ENCODE assay signal across 12 mouse cellular contexts in the genomic region with DNA sequence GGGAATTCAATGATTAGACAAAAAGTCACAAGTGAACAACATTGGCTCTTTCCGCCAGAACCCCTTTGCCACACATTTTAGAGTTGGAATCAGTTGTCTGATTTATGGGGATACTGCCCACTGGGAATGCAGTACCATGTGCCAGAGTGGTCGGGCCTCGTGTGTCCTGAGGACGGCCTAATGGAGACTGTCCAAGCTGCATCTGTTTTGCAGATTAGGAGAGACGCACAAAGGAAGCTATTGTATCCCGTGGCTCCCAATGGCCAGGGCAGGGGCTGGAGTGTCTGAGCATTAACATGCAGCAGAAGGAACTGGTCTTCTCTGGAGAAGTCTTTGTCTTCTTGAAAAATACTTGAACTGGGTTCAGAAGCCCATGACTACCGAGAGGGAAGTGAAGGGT.
A peak's percentile ranks its signal among the peaks of the same experiment; 100 is the strongest.
DNase-seq lines count a peak whose midpoint lies in the region; ATAC-seq and TF ChIP-seq lines count a peak whose summit lies in the region.
"Had no signal": no experiment of that assay in that cellular context is flagged by ENCODE, and none has a peak within 500 bp of the region (broad histone marks: within the 10 kb centered on the region; RNA-seq: fewer than 3 reads in every experiment).

No protein-coding gene starts in this region.

- TF ChIP-seq POLR2A in heart, adult 2 months (IDR thresholded peaks at IDR 0.05; ENCODE audit: insufficient read depth, low read depth, low read length): no peak

- no peak overlapping the region for H3K4me3 ChIP-seq in heart, postnatal 0 days (ENCODE audit: low read depth, low read length)
- no peak overlapping the region for H3K4me3 ChIP-seq in heart, adult 2 months
- H3K4me3 ChIP-seq in hindbrain, embryonic 13.5 days: no peak overlapping the region
- H3K4me3 ChIP-seq: embryonic facial prominence, embryonic 13.5 days; limb, embryonic 15.5 days; megakaryocyte, embryonic 14.5 days had no signal

- H3K4me2 ChIP-seq in heart, postnatal 0 days (ENCODE audit: low read depth, low read length): no peak overlapping the region
- no peak overlapping the region for H3K4me2 ChIP-seq in hindbrain, embryonic 13.5 days
- H3K4me2 ChIP-seq: embryonic facial prominence, embryonic 13.5 days; limb, embryonic 15.5 days had no signal

- no peaks in the 10 kb centered on the region for H3K27me3 ChIP-seq in heart, postnatal 0 days (ENCODE audit: control insufficient read depth, insufficient read depth, low read length)
- H3K27me3 ChIP-seq in heart, adult 2 months (ENCODE audit: control insufficient read depth, insufficient read depth, low read length): no peaks in the 10 kb centered on the region
- no peaks in the 10 kb centered on the region for H3K27me3 ChIP-seq in hindbrain, embryonic 13.5 days
- H3K27me3 ChIP-seq: embryonic facial prominence, embryonic 13.5 days; limb, embryonic 15.5 days had no signal

- H3K27ac ChIP-seq in heart, postnatal 0 days (ENCODE audit: low read depth): 0 out of 2 replicates have a peak overlapping the region, but pooled peaks have one; percentile 41
- H3K27ac ChIP-seq in heart, adult 2 months: no peak overlapping the region
- 0 out of 2 replicates have a peak overlapping the region, but pooled peaks have one; percentile 53 for H3K27ac ChIP-seq in hindbrain, embryonic 13.5 days
- H3K27ac ChIP-seq: embryonic facial prominence, embryonic 13.5 days; limb, embryonic 15.5 days had no signal

- TF ChIP-seq CTCF in heart, postnatal 0 days (IDR thresholded peaks at IDR 0.05; ENCODE audit: low read depth): no peak
- no peak for TF ChIP-seq CTCF in heart, adult 2 months (IDR thresholded peaks at IDR 0.05)

- H3K9ac ChIP-seq in heart, postnatal 0 days (replicated peaks; ENCODE audit: low read depth, low read length): no peak overlapping the region
- no peak overlapping the region for H3K9ac ChIP-seq in heart, adult 2 months (ENCODE audit: low read depth, low read length)
- H3K9ac ChIP-seq in hindbrain, embryonic 13.5 days: no peak overlapping the region
- H3K9ac ChIP-seq: embryonic facial prominence, embryonic 13.5 days; limb, embryonic 15.5 days had no signal

- no peak for TF ChIP-seq EP300 in heart, postnatal 0 days (IDR thresholded peaks at IDR 0.05; ENCODE audit: low read depth)
- TF ChIP-seq EP300 in heart, adult 2 months (IDR thresholded peaks at IDR 0.05; ENCODE audit: insufficient read depth, low read depth, low read length): no peak

- no peak for DNase-seq in heart, postnatal 0 days (ENCODE audit: low spot score)
- DNase-seq in heart, adult 2 months: no peak
- peak; percentile 16 for DNase-seq in testis, postnatal 14 days (ENCODE audit: low spot score)
- DNase-seq in testis, postnatal 10 days (ENCODE audit: low spot score): no peak
- peak; percentile 48 for DNase-seq in skeletal muscle tissue, adult 2 months (ENCODE audit: low read depth, low spot score)
- DNase-seq: adrenal gland, adult 8-10 months had no signal

- no peaks in the 10 kb centered on the region for H3K79me2 ChIP-seq in heart, adult 2 months (replicated peaks; ENCODE audit: control insufficient read depth, insufficient read depth, low read length)

- H3K9me3 ChIP-seq in heart, postnatal 0 days (replicated peaks; ENCODE audit: control insufficient read depth, low read length): no peaks in the 10 kb centered on the region
- no peaks in the 10 kb centered on the region for H3K9me3 ChIP-seq in hindbrain, embryonic 13.5 days
- H3K9me3 ChIP-seq: embryonic facial prominence, embryonic 13.5 days; limb, embryonic 15.5 days had no signal

- WGBS in heart, postnatal 0 days: 68% methylated on average over 7 of the region's 7 CpGs
- WGBS in heart, adult 2 months: 43% methylated on average over 7 of the region's 7 CpGs
- 39% methylated on average over 7 of the region's 7 CpGs for WGBS in hindbrain, embryonic 13.5 days

- no peaks in the 10 kb centered on the region for H3K36me3 ChIP-seq in heart, postnatal 0 days (replicated peaks; ENCODE audit: control insufficient read depth, insufficient read depth, low read length)
- no peaks in the 10 kb centered on the region for H3K36me3 ChIP-seq in heart, adult 2 months (ENCODE audit: control insufficient read depth, insufficient read depth, low read length)
- no peaks in the 10 kb centered on the region for H3K36me3 ChIP-seq in hindbrain, embryonic 13.5 days
- H3K36me3 ChIP-seq: embryonic facial prominence, embryonic 13.5 days; limb, embryonic 15.5 days had no signal

- no peak for ATAC-seq in heart, postnatal 0 days (ENCODE audit: insufficient read depth, low read depth)
- peak; percentile 82 for ATAC-seq in hindbrain, embryonic 13.5 days (ENCODE audit: low FRiP score)
- ATAC-seq in erythroid progenitor cell, adult 5-6 weeks (replicated peaks; ENCODE audit: low FRiP score, poor library complexity, severe bottlenecking): no peak
- no peak for ATAC-seq in CD4-positive, CD25-positive, alpha-beta regulatory T cell, adult 4 months

- intact Hi-C loops in heart, adult 2 months (cut with DNase I): no loop called here

- no peaks in the 10 kb centered on the region for H3K4me1 ChIP-seq in heart, postnatal 0 days (ENCODE audit: control insufficient read depth, insufficient read depth)
- H3K4me1 ChIP-seq in heart, adult 2 months (ENCODE audit: control insufficient read depth, insufficient read depth, low read length): no peaks in the 10 kb centered on the region
- 0 out of 2 replicates have a peak, but pooled peaks cover 14% of the 10 kb centered on the region for H3K4me1 ChIP-seq in hindbrain, embryonic 13.5 days (replicated peaks)
- H3K4me1 ChIP-seq: embryonic facial prominence, embryonic 13.5 days; limb, embryonic 15.5 days; megakaryocyte, embryonic 14.5 days had no signal

Comparison
In these comparisons a context has a peak if more than half of its experiments do, and no peak if none do; other contexts are left out.
1. DNase-seq: peak in testis, postnatal 14 days (single experiment) and skeletal muscle tissue, adult 2 months (single experiment); none in heart, postnatal 0 days (single experiment), heart, adult 2 months (0 of 2) and testis, postnatal 10 days (single experiment).